Mouse (Mus musculus) embryo, embryonic 11 days (tissue): ENCODE measurements around the gene Olfr31.

ENCODE experiments used
- DNase-seq: peaks from one replicate; pipeline ENCODE4 v3.0.0-alpha.2; 2015

Olfr31 gene

DNA sequence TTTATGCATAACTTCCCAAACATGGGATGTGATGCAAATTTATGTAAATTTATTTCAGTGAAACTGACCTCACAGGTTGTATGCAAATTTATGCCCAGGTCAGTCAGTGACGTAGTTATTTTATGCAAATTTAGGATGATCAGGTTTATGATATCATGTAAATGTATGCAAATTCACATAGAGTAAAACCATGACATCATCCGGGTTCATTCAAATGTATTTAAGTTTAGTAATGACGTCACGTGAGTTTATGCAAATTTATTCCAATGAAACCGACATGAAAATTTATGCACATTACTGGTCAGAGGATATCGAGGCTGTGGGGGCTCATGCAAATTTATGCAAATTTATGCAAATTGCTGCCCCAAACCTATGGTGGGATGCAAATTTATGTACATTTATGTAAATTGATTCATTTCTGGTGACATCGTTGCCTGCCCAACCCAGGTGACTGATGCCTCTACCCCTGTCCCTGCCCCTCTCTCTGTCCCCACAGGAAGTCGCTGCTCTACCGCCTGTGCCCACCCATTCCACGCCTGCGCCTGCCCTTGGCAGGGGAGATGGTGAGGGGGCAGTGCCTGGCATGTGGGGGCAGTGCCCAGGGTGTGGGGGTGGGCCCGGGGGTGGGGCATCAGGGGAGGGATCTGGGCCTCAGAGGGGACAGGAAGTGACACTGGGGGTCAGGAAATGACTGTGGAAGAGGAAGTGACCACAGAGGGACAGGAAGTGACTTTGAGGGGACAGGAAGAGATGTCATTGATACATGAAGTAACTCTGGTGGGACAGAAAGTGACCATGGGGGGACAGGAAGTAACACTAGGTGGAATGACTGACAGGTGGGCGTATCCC is 32.1 kb downstream of the Olfr31 start:
- DNase-seq: peak; percentile 1

DNA sequence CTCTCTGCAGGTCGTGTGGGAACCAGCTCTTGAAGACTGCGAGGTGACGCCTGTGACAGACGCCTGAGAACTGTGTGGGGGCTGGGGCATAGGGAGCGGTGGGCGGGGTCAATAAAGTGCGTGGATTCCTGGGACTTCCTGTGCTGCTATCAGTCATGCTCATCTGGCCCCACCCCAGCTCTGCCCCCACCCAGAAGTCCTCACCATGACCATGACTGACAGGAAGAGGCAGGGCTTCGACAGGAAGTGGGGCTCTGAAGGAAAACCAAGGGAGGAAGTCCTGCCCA is 32.7 kb downstream of the Olfr31 start:
- DNase-seq: no peak
